Comparison of ENCODE assay signal across 8 mouse cellular contexts in genomic region chr19:44988831-44989566, GRCm38 (mm10). TPM values are rescaled to one million over a fixed set of nuclear protein-coding genes. Genes with fewer than 3 reads are reported as not detected.
DNase-seq lines count a peak whose midpoint lies in the region; ATAC-seq lines count a peak whose summit lies in the region.

Gene Sema4g, plus strand, starts transcription at chr19:44989101.

- no peaks in the 10 kb centered on the region for H3K27me3 ChIP-seq in kidney, embryonic 16.5 days (ENCODE audit: insufficient read depth, low read length)
- H3K27me3 ChIP-seq in liver, embryonic 13.5 days, result peaks cover 47% of the 10 kb centered on the region

- peak within 1 kb of the TSS; percentile 99 for H3K4me2 ChIP-seq in kidney, embryonic 16.5 days (replicated peaks; ENCODE audit: low read depth, low read length)
- H3K4me2 ChIP-seq in liver, embryonic 13.5 days, result peak within 1 kb of the TSS; percentile 69

- ATAC-seq in kidney, embryonic 16.5 days (ENCODE audit: low FRiP score, low TSS enrichment), result peak; percentile 69
- ATAC-seq in liver, embryonic 13.5 days (ENCODE audit: low read depth), result peak; percentile 35

- WGBS in kidney, embryonic 16.5 days, result under 1% methylated on average over 44 of the region's 58 CpGs
- 1% methylated on average over 51 of the region's 58 CpGs for WGBS in liver, embryonic 13.5 days (ENCODE audit: insufficient replicate concordance)

- no peaks in the 10 kb centered on the region for H3K36me3 ChIP-seq in kidney, embryonic 16.5 days (ENCODE audit: insufficient read depth, low read length)
- no peaks in the 10 kb centered on the region for H3K36me3 ChIP-seq in liver, embryonic 13.5 days

- peak within 1 kb of the TSS; percentile 65 for H3K4me3 ChIP-seq in kidney, embryonic 16.5 days (ENCODE audit: low read length)
- H3K4me3 ChIP-seq in liver, embryonic 13.5 days (replicated peaks), result peak within 1 kb of the TSS; percentile 60

- peak within 1 kb of the TSS; percentile 70 for H3K9ac ChIP-seq in kidney, embryonic 16.5 days (replicated peaks; ENCODE audit: low read length)
- H3K9ac ChIP-seq in liver, embryonic 13.5 days, result peak within 1 kb of the TSS; percentile 61

- H3K4me1 ChIP-seq in kidney, embryonic 16.5 days (ENCODE audit: insufficient read depth, low read length), result peaks cover 47% of the 10 kb centered on the region
- peaks cover 39% of the 10 kb centered on the region for H3K4me1 ChIP-seq in liver, embryonic 13.5 days (replicated peaks)

- no peaks in the 10 kb centered on the region for H3K9me3 ChIP-seq in kidney, embryonic 16.5 days (ENCODE audit: low read length)
- no peaks in the 10 kb centered on the region for H3K9me3 ChIP-seq in liver, embryonic 13.5 days (replicated peaks)

- peak within 1 kb of the TSS; percentile 54; the same call in 1 of the 2 replicates for H3K27ac ChIP-seq in kidney, embryonic 16.5 days (ENCODE audit: low read length)
- peak within 1 kb of the TSS; percentile 73 for H3K27ac ChIP-seq in liver, embryonic 13.5 days

- peak; percentile 41 for DNase-seq in ovary, postnatal 36 days (ENCODE audit: low spot score)
- no peak for DNase-seq in ovary, postnatal 10 days (ENCODE audit: low spot score)
- DNase-seq in cerebellum, adult 18-20 months, result peak; percentile 38 to 60
- peak; percentile 55 for DNase-seq in forelimb bud, embryonic 11.5 days (ENCODE audit: low read depth, low spot score)
- no peak for DNase-seq in liver, embryonic 13.5 days
- peak; percentile 77 for DNase-seq in retina, postnatal 1 day
- DNase-seq in gastrocnemius, adult 18-20 months (ENCODE audit: low spot score), result no peak

RNA-seq across cellular contexts. Expression of gene Sema4g, which starts in this region (rescaled TPM):
- polyA plus RNA-seq in kidney, embryonic 16.5 days (2015; fragmentation: Nextera tagmentation; extraction: Ambion mirVana), result 6.5 and 7.0 TPM in 2 replicates
- polyA plus RNA-seq in liver, embryonic 13.5 days (2015; fragmentation: Nextera tagmentation; extraction: Ambion mirVana), result 2.2 and 2.5 TPM in 2 replicates
- under 1 TPM; 0.16 to 0.19 TPM for total RNA-seq in gastrocnemius, adult 18-20 months (2021)

Comparison
In these comparisons a context has a peak if more than half of its experiments do, and no peak if none do; other contexts are left out.
1. DNase-seq: peak in ovary, postnatal 36 days (single experiment), cerebellum, adult 18-20 months (2 of 2), forelimb bud, embryonic 11.5 days (single experiment) and retina, postnatal 1 day (single experiment); none in ovary, postnatal 10 days (single experiment), liver, embryonic 13.5 days (single experiment) and gastrocnemius, adult 18-20 months (single experiment).